Mouse (Mus musculus) gonadal fat pad, adult 2 months (tissue): ENCODE measurements around the gene Uck1. TPM values are rescaled to one million over a fixed set of nuclear protein-coding genes. Genes with fewer than 3 reads are reported as not detected.
"Not testable (repeated sequence)": the region's sequence is repeated elsewhere in the genome, so short reads cannot be mapped to it uniquely, and the experiment has no call there.

Experiments used
- DNase-seq: peaks from one replicate; pipeline ENCODE4 v3.0.0-alpha.2; 2012; ENCODE audit warnings: low read depth
- polyA plus RNA-seq: library from polyadenylated mRNA; depleted of rRNA; stranded (reverse); fragments of >200 nt; gene quantifications from 2 replicates; pipeline ENCODE4 v1.2.3, GENCODE M21; 2012; rRNA removed

The Uck1 gene
- polyA plus RNA-seq = 118 and 134 TPM in 2 replicates

DNA sequence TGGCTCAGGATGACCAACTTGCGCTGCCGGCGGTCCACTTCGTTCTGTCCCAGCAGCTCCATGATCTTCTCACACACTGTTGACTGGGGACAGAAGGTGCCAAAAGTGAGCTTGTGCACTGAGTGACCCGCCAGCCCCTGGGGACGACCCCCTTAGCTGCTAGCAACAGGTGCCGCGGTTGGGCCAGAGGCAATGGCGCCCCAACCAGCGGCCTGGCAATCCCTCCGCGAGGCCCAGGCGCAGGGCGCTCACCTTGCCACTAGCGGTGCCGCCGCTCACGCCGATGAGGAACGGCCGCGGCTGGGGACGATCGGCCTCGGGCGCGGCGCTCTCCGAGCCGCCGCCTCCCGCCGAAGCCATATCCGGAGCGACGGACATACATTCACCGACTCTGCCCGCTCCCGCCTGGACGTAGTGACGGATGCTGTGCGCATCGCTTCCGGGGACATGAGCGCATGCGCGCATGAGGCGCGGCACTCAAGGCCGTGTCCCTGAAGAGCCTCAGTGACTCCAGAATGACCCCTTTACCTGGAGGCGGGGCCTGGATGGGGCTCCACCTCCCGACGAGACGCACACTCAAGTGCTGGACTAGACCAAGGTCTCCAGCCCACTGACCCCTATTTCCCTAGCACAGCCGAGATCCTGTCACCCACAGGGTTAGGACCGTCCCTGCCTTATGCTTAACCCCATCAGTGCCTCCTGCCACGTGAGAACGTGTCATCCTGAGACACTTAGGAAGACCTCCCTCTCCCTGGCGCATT lies at the start of gene Uck1:
Uck1 (minus strand) TSS at position 503 of the 761 bp plus-strand sequence.
- no peak for DNase-seq

DNA sequence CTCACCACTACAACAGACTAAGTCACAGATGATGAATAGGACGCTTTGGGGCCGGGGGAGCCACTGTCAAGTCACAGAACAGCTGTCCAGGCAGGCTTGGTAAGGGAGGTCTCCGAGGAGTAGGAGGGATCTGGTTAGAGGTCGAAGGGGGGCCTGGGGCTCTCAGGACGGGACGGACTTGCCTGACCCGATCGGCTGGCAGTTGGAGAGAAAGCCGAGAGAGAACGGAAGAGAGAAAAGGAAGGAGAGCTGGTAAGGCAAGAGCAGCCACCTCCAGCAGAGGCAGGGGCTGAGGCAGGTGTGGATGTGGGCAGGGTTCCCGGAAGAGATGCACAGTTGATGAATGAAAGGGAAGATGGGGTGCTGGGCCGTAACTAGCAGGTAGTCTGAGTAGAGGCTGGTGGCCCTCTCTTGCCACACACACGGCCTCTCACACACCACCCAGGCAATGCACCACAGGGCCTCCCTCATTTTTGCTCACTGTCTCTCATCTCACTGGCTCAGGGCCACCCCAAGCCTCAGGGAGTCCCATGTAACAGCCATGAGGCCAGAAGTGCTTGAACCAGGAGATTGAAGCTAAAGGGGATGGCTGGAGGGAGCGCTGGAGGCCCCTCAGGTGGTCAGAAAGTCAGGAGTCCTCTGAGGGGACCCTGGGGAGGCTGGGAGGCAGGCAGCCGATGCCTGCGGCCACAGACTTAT lies 49.1 kb upstream of the Uck1 start:
- DNase-seq = no peak

DNA sequence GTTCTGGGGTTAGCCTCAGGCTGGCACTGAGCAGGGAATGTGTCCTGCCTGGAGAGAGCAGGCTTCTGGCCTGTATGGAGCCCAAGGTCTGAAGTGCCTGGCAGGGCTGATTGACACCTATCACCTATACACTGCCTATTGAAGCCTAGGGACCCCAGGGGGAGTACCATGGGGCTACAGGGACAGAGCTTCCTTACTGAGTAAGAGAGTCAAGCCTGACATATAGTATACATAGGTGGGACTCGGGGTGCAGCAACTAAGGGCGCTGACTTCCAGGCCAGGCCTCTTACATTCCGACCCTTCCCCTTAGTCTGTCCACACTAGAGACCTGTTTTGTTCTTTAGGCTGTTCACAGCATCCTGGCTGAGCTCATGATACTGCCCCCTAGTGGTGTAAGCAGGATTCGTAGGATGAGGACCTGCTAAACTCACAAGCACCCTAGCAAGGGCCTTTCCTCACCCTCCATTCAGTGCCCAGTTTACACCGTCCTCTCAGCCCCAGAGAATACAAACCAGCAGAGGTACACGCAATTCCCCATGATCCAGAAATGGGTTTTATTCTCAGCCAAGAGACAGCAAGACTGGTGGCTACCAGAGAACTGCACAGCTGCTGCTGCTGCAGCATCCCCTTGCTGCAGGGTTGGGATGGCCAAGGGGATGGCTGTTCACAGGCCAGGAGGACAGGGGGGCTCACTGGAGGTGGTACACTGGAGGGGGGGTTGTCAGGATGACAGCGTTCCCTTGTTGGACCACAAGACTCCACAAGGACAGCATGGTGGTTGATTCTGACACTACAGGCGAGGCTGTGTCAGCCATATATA lies 48.2 kb upstream of the Uck1 start:
- no peak for DNase-seq

DNA sequence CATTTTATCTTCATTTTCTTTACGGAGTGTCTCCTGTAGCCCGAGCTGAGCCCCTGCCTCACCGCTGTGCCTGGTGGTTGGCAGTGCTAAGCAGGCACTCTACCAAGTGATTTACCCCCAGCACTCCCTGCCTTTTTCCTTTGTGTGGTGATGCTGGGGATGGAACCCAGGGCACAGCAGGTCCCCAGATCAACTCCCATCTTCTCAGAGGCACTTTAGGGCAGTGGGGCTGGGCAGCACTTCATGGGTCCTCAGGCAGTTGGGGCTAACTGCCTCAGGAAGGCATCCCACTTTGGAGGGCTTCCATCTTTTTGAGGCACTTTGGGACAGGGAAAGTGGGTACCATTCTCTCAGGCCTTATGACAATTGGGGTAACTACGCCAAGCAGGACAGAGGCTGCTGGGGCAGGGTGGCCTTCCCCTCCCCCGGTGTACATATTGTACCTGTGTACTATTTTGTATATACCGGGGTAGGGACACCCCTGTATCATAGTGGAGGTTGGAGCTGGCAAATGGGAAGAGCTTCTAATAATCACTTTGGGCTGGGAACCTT lies 47.4 kb upstream of the Uck1 start:
- no peak for DNase-seq

DNA sequence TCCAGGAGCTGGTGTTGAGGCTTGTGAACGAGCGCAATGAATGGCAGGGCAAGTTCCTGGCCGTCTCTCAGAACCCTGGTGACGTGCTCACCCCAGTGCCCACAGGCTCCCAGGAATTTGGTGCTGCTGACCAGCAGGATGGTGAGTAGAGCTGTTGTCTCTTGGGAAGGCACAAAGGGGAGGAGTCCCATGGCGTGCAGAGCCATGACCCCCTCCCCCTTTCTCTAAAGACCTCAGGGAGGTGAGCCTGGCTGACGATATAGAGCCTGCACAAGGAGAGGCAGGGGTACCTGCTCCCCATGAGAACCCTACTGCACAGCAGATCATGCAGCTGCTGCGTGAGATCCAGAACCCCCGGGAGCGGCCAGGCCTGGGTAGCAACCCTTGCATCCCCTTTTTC lies 46.2 kb upstream of the Uck1 start:
- no peak for DNase-seq

DNA sequence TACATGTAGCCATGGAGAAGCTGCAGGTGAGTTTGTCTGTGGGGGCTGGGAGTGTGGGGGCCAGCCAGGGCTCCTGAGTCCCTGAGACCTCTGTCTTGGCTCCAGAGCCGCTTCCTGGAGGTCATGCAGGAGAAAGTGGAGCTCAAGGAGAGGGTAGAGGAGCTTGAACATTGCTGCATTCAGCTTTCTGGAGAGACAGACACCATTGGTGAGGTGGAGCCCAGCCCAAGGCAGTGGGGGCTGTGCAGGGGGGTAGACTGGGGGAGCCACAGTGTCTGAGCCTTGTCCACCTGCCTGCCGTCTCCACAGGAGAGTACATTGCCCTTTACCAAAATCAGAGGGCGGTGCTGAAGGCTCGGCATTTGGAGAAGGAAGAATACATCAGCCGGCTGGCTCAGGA lies 45.7 kb upstream of the Uck1 start:
- DNase-seq = no peak

DNA sequence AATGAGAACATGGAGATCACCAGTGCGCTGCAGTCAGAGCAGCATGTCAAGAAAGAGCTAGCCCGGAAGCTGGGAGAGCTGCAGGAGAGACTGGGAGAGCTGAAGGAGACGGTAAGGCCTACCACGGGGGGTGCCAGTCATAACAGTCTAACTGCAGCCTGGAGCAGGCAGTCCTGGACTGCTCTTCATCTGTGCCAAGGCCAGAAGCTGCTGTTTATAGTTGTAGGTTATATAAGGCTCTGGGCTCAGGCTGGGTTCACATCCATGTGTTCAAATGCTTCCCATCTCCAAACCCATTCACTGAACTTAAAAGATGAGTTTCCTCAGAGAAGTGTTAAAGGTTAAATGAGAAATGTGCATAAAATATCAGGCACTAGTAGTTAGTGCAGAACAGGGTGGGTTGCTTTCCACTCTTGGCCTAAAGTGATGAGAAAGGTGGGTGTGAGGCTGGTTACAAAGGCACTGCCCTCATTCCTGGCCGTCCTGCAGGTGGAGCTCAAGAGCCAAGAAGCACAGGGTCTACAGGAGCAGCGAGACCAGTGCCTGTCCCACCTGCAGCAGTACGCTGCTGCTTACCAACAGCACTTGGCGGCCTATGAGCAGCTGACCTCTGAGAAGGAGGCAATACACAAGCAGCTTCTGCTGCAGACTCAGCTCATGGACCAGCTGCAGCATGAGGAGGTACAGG lies 44.3 kb upstream of the Uck1 start:
- DNase-seq = no peak

DNA sequence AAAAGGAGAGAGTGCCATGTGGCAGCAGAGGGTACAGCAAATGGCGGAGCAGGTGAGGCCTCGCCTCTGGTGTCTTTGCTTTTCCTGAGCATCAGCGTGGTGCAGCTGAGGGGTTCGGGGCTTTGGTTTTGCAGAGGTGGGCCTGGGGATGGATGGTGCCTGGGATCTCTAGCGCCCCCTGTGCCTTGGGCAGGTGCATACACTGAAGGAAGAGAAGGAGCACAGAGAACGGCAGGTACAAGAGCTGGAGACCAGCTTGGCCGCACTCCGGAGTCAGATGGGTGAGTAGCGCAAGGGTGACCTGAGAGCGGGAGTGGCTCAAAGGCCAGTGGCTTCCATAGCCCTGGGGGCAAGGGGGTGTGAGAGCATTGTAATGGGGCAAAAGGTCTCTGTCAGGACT lies 43.0 kb upstream of the Uck1 start:
- DNase-seq = no peak

DNA sequence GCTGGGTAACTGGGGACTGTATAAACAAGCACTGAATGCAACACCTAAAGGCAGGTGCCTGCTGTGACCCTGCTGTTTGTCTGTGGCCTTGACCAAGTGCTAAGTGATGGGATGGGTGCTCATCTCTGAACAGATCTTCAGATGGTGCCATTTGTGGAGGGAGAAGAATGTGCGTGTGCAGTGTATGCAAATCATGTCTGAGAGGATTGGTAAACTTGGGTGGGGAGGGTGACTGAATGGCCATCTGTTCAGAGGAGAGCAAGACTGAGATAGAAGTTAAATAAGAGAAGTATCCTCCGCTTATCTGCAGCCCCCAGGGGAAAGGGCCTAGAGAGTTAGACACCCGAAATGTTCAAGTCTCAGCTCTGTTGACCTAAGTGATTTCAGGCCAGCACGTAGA lies 39.5 kb upstream of the Uck1 start:
- DNase-seq = no peak

DNA sequence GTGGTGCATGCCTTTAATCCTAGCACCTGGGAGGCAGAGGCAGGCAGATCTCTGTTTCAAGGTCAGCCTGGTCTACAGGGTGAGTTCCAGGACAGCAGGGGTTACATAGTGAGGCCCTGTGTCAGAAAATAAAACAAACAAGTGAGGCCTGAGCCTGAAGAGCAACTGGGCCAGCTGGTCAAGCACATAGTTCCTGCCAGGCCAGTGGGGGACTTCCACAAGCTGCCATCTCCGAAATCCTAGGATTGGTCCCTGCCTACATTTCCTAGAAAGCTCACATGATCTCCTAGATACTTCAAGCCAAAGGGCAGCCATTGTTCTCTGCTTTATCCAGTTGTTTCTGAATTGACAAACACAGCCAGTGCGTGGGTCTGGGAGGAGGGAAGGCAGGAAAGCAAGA lies 35.9 kb upstream of the Uck1 start:
- not testable (repeated sequence) for DNase-seq

DNA sequence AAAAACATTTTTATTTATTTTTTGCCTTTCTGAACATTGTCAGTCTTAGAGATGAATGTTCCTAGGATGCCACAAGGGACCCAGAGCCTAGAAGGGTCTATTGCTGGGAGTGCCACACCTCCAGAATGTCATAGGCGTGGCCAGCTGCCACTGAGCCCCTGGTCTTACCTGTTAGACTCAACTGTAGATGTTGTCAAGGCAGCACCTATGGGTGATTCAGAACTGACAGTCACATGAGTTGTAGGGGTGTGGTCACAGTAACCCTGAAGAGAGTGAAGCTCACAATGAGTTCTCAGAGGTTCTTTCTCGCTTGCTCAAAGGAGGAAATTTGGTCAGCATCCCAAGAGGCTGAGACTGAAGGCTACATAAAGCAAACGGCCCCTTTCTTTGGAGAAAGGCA lies 35.3 kb upstream of the Uck1 start:
- no peak for DNase-seq

DNA sequence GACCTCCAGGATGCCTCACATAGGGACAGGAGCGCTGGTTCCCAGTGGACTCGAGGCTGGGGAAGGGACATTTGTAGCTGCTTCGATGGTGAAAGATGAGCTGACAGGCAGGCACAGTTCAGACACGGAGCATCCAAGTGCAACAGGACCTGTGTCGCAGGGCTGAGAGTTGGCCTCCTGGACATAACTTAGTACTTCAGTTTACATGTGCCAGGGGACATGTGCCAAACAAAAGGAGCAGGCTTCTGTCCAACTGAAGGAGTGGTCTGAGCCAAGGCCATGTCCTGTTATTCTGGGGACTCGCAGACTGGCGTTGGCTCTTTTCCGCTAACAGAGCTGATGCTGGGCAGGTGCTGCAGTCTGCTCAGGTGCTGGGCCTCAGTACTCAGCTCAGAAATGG lies 34.4 kb upstream of the Uck1 start:
- DNase-seq = no peak

DNA sequence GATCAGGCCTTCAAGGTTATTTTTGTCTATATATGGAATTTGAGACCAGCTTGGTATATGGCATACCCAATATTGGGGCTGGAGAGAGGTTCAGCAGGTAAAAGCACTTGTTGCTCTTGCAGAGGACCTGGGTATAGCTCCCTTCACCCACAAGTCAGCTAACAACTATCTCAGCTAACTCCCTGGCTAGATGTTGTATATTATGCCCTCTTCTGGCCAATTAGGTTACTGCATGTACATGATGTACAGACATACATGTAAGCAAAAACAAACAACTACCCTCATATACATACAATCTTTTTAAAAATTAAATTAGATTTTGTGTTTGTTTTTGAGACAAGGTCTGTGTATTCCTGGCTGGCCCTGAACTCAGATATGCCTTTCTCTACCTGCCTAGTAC lies 29.6 kb upstream of the Uck1 start:
- DNase-seq = no peak

DNA sequence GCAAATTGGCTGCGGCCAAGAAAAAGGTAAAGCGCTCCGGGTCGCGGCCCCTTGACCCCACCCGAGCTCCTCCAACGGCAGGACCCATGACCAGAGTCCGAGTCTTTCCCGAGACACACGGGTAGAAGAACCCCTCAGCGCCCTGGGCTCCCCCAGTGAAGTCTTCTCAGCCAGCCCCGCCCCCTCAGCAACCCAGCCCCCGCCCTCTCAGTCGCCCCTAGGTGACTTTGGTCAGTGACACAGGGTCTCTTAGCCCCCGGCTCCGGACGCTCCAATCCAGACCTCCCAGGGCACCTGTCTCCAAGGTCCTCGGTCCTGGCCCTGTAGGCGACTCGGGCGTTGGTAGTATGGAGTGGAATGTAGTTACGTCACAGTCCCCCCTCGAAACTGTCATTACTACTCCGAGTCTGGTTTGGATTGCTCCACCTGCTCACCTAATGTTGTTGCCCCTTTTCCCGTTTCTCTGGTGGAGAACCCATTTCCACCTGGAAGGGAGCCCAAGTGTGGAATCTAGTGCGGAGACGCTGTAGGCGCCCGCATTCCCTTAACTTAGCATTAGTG lies 28.5 kb upstream of the Uck1 start:
- DNase-seq = no peak

DNA sequence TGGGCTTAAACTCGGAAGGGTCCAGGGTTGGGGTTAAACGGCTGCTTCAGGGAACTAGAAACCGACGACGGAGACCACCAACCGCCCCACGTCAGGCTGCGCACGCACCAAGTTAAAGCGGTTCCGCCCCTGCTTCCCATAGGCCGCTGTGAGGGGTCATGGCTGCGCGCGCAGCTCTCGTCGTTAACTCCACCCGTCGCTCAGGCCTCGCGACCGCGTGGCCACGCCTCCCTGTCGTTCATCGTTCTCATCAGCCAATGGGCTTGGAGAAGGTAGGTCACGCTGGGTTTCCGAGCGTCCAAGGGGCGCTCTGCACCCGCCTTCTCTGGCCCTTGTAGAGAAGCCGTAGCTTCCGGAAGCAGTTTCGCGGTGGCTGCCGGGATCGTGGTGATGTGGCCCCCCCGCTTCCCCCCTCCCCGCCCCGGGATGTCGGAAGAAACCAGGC lies 28.0 kb upstream of the Uck1 start, which contains the start of gene Swi5:
Swi5 (minus strand) TSS at position 153 of the 445 bp plus-strand sequence.
- peak; percentile 90 for DNase-seq

DNA sequence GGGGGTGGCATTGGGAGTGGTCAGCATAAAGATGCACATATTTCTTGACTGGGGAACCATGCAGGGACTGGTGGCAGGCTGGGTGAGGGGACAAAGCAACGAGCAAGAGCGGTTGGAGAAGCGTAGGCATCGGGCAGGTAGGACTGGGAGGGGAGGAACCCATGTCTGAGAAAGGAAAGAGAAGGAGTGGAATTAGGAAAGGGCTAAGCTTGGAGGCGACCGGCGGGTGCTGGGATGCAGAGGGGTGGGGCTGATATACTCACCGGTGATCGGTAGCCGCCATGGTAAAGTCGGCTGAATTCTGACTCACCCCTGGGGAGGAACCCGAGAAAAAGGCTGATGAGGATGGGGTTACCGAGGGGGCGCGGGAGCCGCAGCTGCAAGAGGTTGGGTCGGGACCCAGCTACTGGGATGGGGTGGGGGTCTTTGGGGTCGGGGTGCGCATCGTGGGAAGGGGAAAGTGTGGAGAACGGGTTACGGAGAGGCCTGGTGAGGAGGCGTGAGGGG lies 27.4 kb upstream of the Uck1 start, which contains the start of gene Golga2:
Golga2 (plus strand) TSS at position 51 of the 507 bp plus-strand sequence.
- no peak for DNase-seq

DNA sequence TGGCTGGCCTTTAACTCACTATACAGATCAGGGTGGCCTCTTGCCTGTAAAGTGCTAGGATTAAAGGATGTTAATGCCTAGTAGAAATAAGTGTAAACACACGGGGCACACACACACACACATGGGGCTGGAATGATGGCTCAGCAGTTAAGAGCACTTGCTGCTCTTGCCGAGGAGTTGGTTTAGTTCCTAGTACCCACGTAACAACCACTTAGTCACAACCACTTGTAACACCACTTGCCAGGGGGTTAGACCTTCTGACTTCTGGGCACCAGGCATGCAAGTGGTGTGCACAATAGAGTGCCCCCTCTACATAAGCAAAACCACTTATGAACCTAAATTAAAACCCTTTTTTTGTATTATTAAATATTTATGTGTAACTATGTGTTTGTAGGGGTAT lies 24.0 kb upstream of the Uck1 start:
- DNase-seq = no peak

DNA sequence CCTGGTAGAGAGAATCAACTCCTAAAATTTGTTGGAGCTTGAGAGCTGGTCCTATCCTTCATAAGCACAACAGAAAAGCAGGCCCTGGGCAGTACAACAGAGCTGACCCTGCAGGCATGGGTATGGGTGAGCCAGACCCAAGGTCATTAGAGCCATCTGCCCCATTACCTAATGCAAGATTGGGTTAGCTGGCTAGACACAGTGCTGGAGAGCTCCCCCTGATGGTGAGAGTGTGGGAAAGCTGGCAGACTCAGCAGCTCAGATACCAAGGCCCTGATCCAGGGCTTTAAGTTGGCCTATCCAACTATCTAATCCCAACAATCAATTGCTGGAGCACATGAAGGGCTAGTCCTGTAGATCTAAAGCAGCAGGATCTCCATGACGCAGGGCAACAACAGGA lies 22.8 kb upstream of the Uck1 start:
- DNase-seq = no peak

DNA sequence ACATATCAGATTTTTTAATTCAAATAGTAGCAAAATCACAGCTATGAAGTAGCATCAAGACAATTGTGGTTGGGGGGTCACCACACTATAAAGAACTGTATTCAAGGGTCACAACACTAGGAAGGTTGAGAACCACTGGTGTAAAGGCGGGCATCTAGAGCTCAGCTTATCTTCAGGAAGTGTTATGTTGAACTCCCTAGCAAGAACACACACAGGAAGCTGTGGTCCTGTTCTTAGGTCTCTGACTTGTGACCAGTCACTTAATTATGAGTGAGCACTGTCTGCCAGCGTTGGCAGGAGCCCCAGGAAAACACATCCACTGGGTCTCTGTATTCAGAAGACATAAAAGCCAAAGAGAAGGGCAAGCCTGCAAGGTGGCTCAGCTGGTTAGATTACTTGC lies 22.3 kb upstream of the Uck1 start:
- no peak for DNase-seq

DNA sequence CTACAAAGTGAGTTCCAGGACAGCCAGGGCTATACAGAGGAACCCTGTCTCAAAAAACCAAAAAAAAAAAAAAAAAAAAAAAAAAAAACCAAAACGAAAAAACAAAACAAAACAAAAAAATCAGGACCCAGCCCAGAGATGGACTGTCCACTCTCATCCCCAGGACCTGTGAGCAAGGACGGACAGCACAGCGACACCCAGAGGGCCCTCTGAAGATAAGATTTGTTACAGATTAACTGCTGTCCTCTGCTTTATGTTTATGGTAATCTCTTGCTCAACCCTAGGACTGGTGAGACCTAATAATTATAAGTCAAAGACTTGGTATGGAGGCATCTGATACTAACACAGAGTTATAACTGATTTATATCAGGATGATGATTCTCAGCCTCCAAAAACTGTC lies 15.9 kb upstream of the Uck1 start:
- DNase-seq = no peak

DNA sequence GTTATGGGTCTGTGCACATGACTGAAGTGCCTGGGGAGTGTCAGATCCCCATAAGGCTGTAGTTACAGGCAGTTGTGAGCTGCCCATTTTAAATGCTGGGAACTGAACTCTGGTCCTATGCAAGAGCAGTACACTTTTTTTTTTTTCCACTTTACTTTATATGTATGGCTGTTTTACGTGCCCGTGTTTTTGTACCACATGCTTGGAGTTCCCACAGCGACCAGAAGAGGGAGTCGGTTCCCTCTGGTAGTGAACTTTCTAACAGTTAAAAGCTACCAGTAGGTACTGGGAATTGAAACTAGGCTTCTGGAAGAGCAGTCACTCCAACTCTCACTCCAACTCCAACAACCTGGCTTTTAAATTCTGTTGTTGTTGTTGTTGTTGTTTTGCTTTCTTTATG lies 676 bp upstream of the Uck1 start:
- no peak for DNase-seq
